Mouse (Mus musculus) CD4-positive, CD25-positive, alpha-beta regulatory T cell, adult 2 months (primary cell): ENCODE data around the gene Prkcz.

Experiments
- DNase-seq: peaks from one replicate; pipeline ENCODE4 v3.0.0-alpha.2; 2012; ENCODE audit warnings: low read depth, low spot score

Prkcz gene

GRCm38 (mm10) chr4:155221106-155221505 lies 140.1 kb downstream of the Prkcz start:
- DNase-seq = no peak

GRCm38 (mm10) chr4:155220213-155221100 lies 140.7 kb downstream of the Prkcz start:
- peak; percentile 57 for DNase-seq

- DNase-seq = peak; percentile 51
Observed at GRCm38 (mm10) chr4:155219271-155220212, 141.6 kb downstream of the Prkcz start.

- peak; percentile 31 for DNase-seq
Observed at GRCm38 (mm10) chr4:155218104-155218732, 142.9 kb downstream of the Prkcz start.

GRCm38 (mm10) chr4:155217241-155218103 lies 143.7 kb downstream of the Prkcz start:
- DNase-seq = peak; percentile 79

- DNase-seq = peak; percentile 30
Observed at GRCm38 (mm10) chr4:155215773-155216630, 145.2 kb downstream of the Prkcz start.

- no peak for DNase-seq
Observed at GRCm38 (mm10) chr4:155215203-155215602, 146.0 kb downstream of the Prkcz start.

GRCm38 (mm10) chr4:155214793-155215192 lies 146.4 kb downstream of the Prkcz start:
- DNase-seq = peak; percentile 20

- DNase-seq = no peak
Observed at GRCm38 (mm10) chr4:155214188-155214587, 147.0 kb downstream of the Prkcz start.

- DNase-seq = no peak
Observed at GRCm38 (mm10) chr4:155213752-155214054, 147.5 kb downstream of the Prkcz start.

GRCm38 (mm10) chr4:155213052-155213751 lies 148.0 kb downstream of the Prkcz start:
- peak; percentile 55 for DNase-seq
